Mouse (Mus musculus) hindbrain, embryonic 15.5 days (tissue): ENCODE measurements around the gene Mxi1. TPM values are rescaled to one million over a fixed set of nuclear protein-coding genes. Genes with fewer than 3 reads are reported as not detected.

Source experiments
- ATAC-seq: fragments of 200-750 bp; cut with Nextera tagmentation; 2 replicates; pipeline ENCODE4 v1.8.0; 2017; ENCODE audit warnings: low read depth, moderate number of reproducible peaks, moderate TSS enrichment; ENCODE audit not compliant: low FRiP score
- H3K27ac ChIP-seq: fragments of 300-500 bp; sonication (generic); replicated peaks from 2 replicates; pipeline ENCODE4 v1.5.1; 2015; ENCODE audit warnings: mild to moderate bottlenecking, inconsistent platforms
- H3K27me3 ChIP-seq: fragments of 300-500 bp; sonication (generic); 2 replicates; pipeline ENCODE4 v1.6.1; 2015; ENCODE audit warnings: control low read depth, inconsistent platforms
- H3K36me3 ChIP-seq: fragments of 300-500 bp; sonication (generic); 2 replicates; pipeline ENCODE4 v1.6.1; 2015; ENCODE audit warnings: control low read depth, inconsistent platforms
- H3K4me1 ChIP-seq: fragments of 300-500 bp; sonication (generic); replicated peaks from 2 replicates; pipeline ENCODE4 v1.6.1; 2015; ENCODE audit warnings: control low read depth, inconsistent platforms
- H3K4me2 ChIP-seq: fragments of 300-500 bp; sonication (generic); 2 replicates; pipeline ENCODE4 v1.6.1; 2015; ENCODE audit warnings: moderate library complexity, mild to moderate bottlenecking, inconsistent platforms
- H3K4me3 ChIP-seq: fragments of 300-500 bp; sonication (generic); 2 replicates; pipeline ENCODE4 v1.5.1; 2015; ENCODE audit warnings: mild to moderate bottlenecking, inconsistent platforms
- H3K9ac ChIP-seq: fragments of 300-500 bp; sonication (generic); 2 replicates; pipeline ENCODE4 v1.6.1; 2015; ENCODE audit warnings: inconsistent platforms
- H3K9me3 ChIP-seq: fragments of 300-500 bp; sonication (generic); 2 replicates; pipeline ENCODE4 v1.6.1; 2016; ENCODE audit warnings: control low read depth, inconsistent platforms
- WGBS: fragments of 180-500 bp; shearing (Covaris S2); methylation state at CpG from one replicate; pipeline ENCODE4 v1.1.7; 2015; 5-methylcytosine and 5-hydroxymethylcytosine counted together
- polyA plus RNA-seq: library from polyadenylated mRNA; unstranded; fragments of >200 nt; fragmentation: Nextera tagmentation; extraction: Ambion mirVana; gene quantifications from 2 replicates; pipeline ENCODE4 v1.2.1, GENCODE M21; 2015

Mxi1 gene
- polyA plus RNA-seq, 1 experiment from 2014 or later, result 52.7 TPM

DNA sequence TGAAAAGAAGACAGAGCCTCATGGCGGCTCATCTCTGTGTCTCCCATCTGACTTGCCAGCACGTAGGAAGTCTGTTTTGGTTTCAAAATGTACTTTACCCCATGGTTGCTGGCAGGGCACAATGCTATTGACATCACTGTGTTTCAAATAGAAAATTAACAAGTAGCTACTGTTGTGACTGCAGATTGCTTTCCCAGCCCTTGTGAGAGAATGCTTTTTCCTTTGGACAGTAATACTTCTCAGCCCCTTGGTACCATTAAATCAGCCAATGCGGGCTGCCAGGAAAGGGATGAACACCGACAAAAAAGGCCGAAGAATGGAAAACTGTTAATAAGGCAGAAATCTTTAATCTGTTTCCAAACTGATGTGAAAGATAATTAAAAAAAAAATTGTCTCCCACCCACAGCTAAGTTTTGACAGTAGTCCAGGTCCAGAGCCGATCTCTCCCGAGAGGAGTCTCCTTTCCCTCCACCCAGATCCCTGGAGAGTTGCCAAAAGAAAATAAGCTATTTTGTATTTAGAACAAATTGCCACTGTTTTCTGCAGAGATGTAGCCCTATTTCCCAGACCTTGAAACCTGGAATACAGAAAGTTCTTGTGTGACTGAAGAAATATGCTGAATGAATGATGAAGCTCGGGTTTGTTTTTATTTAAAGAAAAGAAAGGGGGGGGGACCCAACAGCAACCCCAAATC is 50.1 kb downstream of the Mxi1 start:
- H3K27ac ChIP-seq, result peak overlapping the region; percentile 75
- H3K27me3 ChIP-seq, result no peaks in the 10 kb centered on the region
- H3K4me1 ChIP-seq, result peaks cover 30% of the 10 kb centered on the region
- no peak overlapping the region for H3K4me3 ChIP-seq
- ATAC-seq, result no peak
- no peaks in the 10 kb centered on the region for H3K9me3 ChIP-seq
- WGBS, result 43% methylated on average over 8 of the region's 8 CpGs
- peak overlapping the region; percentile 20; the same call in 1 of the 2 replicates for H3K9ac ChIP-seq
- H3K36me3 ChIP-seq, result no peaks in the 10 kb centered on the region
- H3K4me2 ChIP-seq, result peak overlapping the region; percentile 48

GRCm38 (mm10) chr19:53362967-53363366 is 52.6 kb downstream of the Mxi1 start:
- Histone ChIP-seq H3K4me2 (no peak overlapping the region), H3K27ac (no peak overlapping the region), H3K4me1 (peaks cover 37% of the 10 kb centered on the region), H3K9ac (no peak overlapping the region), H3K9me3 (no peaks in the 10 kb centered on the region), H3K4me3 (no peak overlapping the region), H3K36me3 (no peaks in the 10 kb centered on the region), H3K27me3 (no peaks in the 10 kb centered on the region)
- 50% methylated on average over 2 of the region's 2 CpGs for WGBS
- ATAC-seq, result no peak

DNA sequence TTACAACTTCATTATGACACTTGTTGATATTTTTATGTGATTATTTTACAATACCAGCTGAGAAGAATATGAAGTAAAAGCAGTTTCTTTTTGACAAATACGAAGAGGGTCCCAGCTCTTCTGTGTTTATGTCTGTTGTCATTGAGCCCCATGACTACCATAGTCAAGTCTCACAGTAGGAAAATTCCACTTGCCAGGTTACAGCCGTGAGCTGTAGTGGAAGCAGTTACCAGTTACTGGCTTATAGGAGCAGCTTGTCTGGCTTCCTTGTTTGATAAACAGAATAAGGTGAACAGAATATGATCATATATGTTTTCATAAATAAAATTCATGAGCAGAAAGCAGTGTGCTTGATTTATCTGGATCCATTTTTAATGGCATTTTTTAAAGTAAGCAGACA is 54.2 kb downstream of the Mxi1 start:
- 52% methylated on average over 2 of the region's 2 CpGs for WGBS
- peaks cover 39% of the 10 kb centered on the region for H3K4me1 ChIP-seq
- H3K9me3 ChIP-seq, result no peaks in the 10 kb centered on the region
- H3K9ac ChIP-seq, result no peak overlapping the region
- no peaks in the 10 kb centered on the region for H3K27me3 ChIP-seq
- ATAC-seq, result no peak
- H3K4me3 ChIP-seq, result no peak overlapping the region
- no peak overlapping the region for H3K4me2 ChIP-seq
- H3K36me3 ChIP-seq, result no peaks in the 10 kb centered on the region
- H3K27ac ChIP-seq, result no peak overlapping the region

DNA sequence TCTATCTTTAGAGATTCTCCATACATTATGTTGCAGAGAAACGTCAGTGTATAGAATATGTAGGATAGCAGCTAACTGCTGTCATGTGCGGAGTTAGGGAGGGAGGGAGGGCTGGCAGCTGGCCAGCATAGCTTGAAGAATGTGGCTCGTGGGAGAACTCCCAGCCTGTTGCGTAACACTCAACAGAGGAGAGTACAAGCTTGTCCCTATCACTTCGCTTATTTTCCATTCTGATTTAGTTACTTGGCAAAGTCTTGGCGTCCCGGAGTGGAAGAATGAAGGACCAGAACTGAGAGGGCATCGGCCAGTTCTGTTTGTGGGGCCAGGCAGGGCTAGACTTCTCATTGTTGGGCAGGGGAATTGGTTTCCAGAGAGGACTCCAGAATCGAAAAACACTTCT is 54.6 kb downstream of the Mxi1 start:
- H3K4me2 ChIP-seq, result peak overlapping the region; percentile 8; the same call in 1 of the 2 replicates
- no peak overlapping the region for H3K4me3 ChIP-seq
- no peaks in the 10 kb centered on the region for H3K36me3 ChIP-seq
- WGBS, result 23% methylated on average over 9 of the region's 9 CpGs
- no peaks in the 10 kb centered on the region for H3K27me3 ChIP-seq
- peaks cover 35% of the 10 kb centered on the region for H3K4me1 ChIP-seq
- peak overlapping the region; percentile 40 for H3K27ac ChIP-seq
- no peak for ATAC-seq
- H3K9ac ChIP-seq, result no peak overlapping the region
- no peaks in the 10 kb centered on the region for H3K9me3 ChIP-seq

- Histone ChIP-seq H3K4me3 (no peak overlapping the region), H3K9ac (no peak overlapping the region), H3K27ac (0 out of 2 replicates have a peak overlapping the region, but pooled peaks have one; percentile 9), H3K9me3 (no peaks in the 10 kb centered on the region), H3K36me3 (peaks cover under 1% of the 10 kb centered on the region; the same call in 1 of the 2 replicates), H3K4me1 (peaks cover 23% of the 10 kb centered on the region), H3K27me3 (no peaks in the 10 kb centered on the region), H3K4me2 (no peak overlapping the region)
- ATAC-seq, result no peak
- WGBS, result 71% methylated on average over 11 of the region's 11 CpGs
Observed at GRCm38 (mm10) chr19:53366057-53366775, 55.9 kb downstream of the Mxi1 start.

GRCm38 (mm10) chr19:53366881-53367280 is 56.6 kb downstream of the Mxi1 start:
- H3K27me3 ChIP-seq, result no peaks in the 10 kb centered on the region
- no peak overlapping the region for H3K4me2 ChIP-seq
- ATAC-seq, result no peak
- peaks cover 20% of the 10 kb centered on the region for H3K4me1 ChIP-seq
- H3K9ac ChIP-seq, result no peak overlapping the region
- WGBS, result 69% methylated on average over 7 of the region's 7 CpGs
- no peak overlapping the region for H3K27ac ChIP-seq
- H3K9me3 ChIP-seq, result no peaks in the 10 kb centered on the region
- H3K4me3 ChIP-seq, result no peak overlapping the region
- peaks cover 7% of the 10 kb centered on the region for H3K36me3 ChIP-seq

DNA sequence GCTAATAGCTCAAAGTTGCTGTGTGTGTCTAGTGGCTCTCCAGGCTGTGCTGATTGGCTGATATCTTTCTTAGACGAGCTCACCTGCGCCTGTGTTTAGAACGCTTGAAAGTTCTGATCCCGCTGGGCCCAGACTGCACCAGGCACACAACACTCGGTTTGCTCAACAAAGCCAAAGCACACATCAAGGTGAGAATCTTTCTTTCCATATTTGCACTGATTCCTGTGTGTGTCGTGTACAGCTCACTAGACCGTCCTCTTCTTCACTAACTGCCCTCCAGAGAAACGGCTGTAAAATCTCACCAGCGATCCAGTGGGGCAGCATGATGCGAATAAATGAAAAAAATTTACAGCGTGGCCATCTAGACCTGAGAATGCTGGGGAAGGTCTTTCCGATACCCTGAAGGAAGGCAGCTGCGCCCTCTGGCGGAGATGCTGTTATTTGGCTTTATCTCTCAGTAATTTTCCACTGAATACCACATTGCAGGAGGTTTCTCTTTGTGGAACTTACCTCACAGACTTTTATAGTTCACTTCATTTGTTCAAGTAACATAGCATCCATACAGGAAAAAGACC is 59.2 kb downstream of the Mxi1 start:
- WGBS, result 33% methylated on average over 14 of the region's 14 CpGs
- Histone ChIP-seq H3K9me3 (no peaks in the 10 kb centered on the region), H3K4me3 (no peak overlapping the region), H3K27me3 (no peaks in the 10 kb centered on the region), H3K9ac (no peak overlapping the region), H3K36me3 (peaks cover 13% of the 10 kb centered on the region), H3K4me2 (no peak overlapping the region), H3K27ac (no peak overlapping the region), H3K4me1 (peaks cover 20% of the 10 kb centered on the region)
- ATAC-seq, result peak; percentile 74

GRCm38 (mm10) chr19:53370233-53370632 is 59.9 kb downstream of the Mxi1 start:
- Histone ChIP-seq H3K36me3 (peaks cover 17% of the 10 kb centered on the region), H3K9ac (no peak overlapping the region), H3K27ac (no peak overlapping the region), H3K9me3 (no peaks in the 10 kb centered on the region), H3K4me3 (no peak overlapping the region), H3K27me3 (no peaks in the 10 kb centered on the region), H3K4me2 (no peak overlapping the region), H3K4me1 (peaks cover 16% of the 10 kb centered on the region)
- WGBS, result 86% methylated on average over 15 of the region's 15 CpGs
- no peak; the same call in 1 of the 2 replicates for ATAC-seq

DNA sequence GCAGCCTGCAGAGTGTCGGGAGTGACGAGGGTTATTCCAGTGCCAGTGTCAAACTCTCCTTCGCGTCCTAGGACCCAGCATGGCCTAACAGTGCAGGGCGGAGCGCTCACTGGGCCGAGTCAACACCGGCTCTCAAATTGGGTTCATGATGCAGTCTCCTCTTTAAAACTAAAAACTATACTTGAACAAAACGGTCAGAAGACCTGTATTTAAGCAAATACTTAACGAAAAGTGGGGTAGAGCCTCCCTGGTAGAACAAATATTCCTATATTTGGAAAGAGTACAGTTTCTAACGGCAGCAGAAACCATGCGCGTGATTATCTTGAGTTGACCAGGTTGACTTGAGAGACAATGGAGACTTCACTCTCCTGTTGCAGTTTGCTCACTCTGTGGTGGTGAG is 61.3 kb downstream of the Mxi1 start, which contains the start of gene Gm10197:
Gene Gm10197 (minus strand): TSS at position 101 of the 400 bp plus-strand sequence.
- Histone ChIP-seq H3K4me1 (peaks cover 7% of the 10 kb centered on the region; the same call in 1 of the 2 replicates), H3K4me3 (no peak within 1 kb of the TSS), H3K36me3 (peaks cover 17% of the 10 kb centered on the region), H3K9ac (no peak within 1 kb of the TSS), H3K4me2 (no peak within 1 kb of the TSS), H3K27me3 (no peaks in the 10 kb centered on the region), H3K9me3 (no peaks in the 10 kb centered on the region), H3K27ac (no peak within 1 kb of the TSS)
- ATAC-seq, result no peak
- WGBS, result 93% methylated on average over 13 of the region's 13 CpGs

DNA sequence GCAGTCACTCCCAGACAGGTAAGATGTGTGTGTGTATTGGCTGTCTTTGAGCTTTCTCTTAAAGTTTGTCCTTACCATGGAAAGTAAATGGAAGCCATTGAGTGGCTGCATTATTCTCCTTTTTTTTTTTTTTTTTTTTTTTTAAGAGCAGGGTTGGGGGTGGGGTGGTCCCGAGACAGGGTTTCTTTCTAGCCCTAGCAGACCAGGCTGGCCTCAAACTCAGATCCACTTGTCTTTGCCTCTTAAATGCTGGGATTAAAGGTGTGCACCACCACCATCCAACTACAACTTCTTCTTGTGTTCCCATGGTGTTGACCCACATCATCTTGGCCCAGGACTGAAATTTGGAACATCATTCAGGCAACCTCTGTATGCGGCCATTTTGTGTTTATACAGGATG is 63.3 kb downstream of the Mxi1 start:
- 89% methylated on average over 2 of the region's 2 CpGs for WGBS
- no peaks in the 10 kb centered on the region for H3K9me3 ChIP-seq
- ATAC-seq, result no peak
- H3K4me1 ChIP-seq, result 0 out of 2 replicates have a peak, but pooled peaks cover 7% of the 10 kb centered on the region
- no peaks in the 10 kb centered on the region for H3K27me3 ChIP-seq
- H3K27ac ChIP-seq, result no peak overlapping the region
- H3K4me2 ChIP-seq, result no peak overlapping the region
- no peak overlapping the region for H3K9ac ChIP-seq
- no peak overlapping the region for H3K4me3 ChIP-seq
- H3K36me3 ChIP-seq, result peaks cover 26% of the 10 kb centered on the region

DNA sequence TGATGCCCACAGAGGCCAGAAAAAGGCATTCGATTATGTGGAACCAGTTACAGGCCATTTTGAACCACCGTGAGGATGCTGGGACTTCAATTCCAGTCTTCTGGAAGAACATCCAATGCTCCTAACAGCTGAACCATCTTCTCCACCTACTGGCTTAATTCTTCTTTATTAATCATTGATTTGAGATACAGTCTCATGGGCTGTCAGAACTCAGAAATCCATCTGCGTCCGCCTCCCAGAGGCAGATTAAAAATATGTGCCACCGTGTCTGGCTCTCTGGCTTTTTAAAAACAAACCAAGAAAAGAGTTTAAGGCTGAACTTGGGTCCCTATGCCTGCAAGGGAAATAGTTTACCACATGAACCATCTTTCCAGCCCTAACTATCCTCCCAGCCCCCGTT is 65.0 kb downstream of the Mxi1 start:
- H3K4me3 ChIP-seq, result no peak overlapping the region
- ATAC-seq, result no peak
- no peak overlapping the region for H3K9ac ChIP-seq
- H3K27me3 ChIP-seq, result no peaks in the 10 kb centered on the region
- H3K27ac ChIP-seq, result no peak overlapping the region
- peaks cover 37% of the 10 kb centered on the region for H3K36me3 ChIP-seq
- H3K9me3 ChIP-seq, result no peaks in the 10 kb centered on the region
- WGBS, result 88% methylated on average over 6 of the region's 6 CpGs
- H3K4me2 ChIP-seq, result no peak overlapping the region
- H3K4me1 ChIP-seq, result no peaks in the 10 kb centered on the region

GRCm38 (mm10) chr19:53375816-53376215 is 65.5 kb downstream of the Mxi1 start:
- no peak for ATAC-seq
- Histone ChIP-seq H3K4me1 (no peaks in the 10 kb centered on the region), H3K27ac (no peak overlapping the region), H3K27me3 (no peaks in the 10 kb centered on the region), H3K9me3 (no peaks in the 10 kb centered on the region), H3K4me2 (no peak overlapping the region), H3K36me3 (peaks cover 42% of the 10 kb centered on the region), H3K9ac (no peak overlapping the region), H3K4me3 (no peak overlapping the region)
- 92% methylated on average over 9 of the region's 9 CpGs for WGBS
